Mouse (Mus musculus): Measurements from ENCODE around the gene Mcam.

DNA sequence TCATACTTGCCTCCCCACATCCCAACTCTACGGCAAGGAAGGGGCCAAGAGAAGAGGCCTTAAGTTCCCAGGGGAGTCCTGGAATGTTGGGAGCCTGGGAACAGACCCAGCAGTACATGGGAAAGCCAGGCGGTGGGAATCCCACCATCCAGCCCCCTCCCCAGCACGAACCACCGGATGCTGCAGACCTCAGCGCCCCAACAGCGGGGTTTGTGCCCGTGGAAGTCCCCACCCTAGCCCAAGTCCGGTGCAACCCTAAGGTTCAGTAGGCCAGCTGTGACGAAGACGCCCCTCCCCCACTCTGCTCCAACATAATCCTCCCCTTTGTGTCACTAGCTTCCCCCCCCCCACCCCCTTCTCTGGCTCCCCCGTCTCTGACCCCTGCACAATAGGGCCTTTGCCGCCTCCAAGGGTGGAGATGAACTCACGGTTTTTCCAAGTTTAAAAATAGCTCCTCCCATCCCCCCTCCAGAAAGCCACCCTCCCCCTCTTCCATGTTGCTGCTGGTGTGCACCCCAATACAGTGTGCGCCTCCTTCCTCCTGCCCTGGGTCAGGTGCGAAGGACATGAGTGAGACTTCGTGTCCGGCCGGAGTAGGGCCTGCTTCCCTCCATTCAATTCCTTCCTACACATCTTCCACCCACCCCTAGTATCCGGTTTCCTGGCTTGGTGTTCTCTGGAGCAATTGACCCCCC lies 3.5 kb upstream of the Mcam start:
- TF ChIP-seq CTCF (IDR thresholded peaks at IDR 0.05; ENCODE audit: low read depth): no peak
- no peak for TF ChIP-seq EP300 (IDR thresholded peaks at IDR 0.05; ENCODE audit: low read depth)

Data from liver, embryonic 14.5 days (tissue).